Mouse (Mus musculus): Measurements from ENCODE around the gene H2-Ob.

H2-Ob gene

DNA sequence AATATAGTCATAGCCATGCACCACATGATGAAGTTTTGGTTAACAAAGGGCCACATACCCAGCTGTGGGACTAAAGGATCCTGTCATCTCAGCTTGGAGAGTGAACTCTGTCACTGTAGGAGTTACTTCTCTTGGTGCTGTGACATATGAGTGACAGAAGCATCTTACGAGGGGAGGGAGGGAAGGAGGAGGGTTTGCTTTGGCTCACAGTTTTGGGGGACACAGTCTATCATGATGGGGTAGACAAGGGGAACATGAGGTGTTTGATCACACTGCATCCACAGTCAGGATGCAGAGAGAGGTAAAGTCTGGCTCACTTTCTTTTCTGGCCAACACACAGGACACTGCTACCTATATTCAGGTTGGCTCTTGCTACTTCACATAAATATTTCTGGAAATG, 43.1 kb downstream of the H2-Ob start:
- no peak for DNase-seq (ENCODE audit: extremely low read depth, low read depth, low spot score)

DNA sequence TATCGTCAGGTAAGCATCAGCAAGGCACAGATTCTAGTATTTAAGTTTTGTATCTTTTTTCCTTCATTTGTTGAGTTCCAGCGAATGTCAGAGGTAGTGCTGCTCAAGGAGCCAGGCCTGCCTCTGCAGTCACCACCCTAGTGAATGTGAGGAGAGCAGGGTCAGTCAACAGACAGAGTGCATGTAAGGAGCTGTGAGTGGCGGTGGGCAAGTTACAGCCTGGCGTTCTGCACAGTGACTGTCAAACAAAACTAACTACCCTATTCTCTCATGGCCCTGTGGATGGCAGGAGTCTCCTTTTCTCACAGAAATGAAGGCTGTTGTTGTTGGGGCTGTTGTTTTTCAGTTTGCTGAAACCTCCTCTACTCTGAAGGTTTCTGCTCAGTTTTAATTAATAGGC, 46.7 kb downstream of the H2-Ob start:
- DNase-seq (ENCODE audit: extremely low read depth, low read depth, low spot score), result no peak

DNA sequence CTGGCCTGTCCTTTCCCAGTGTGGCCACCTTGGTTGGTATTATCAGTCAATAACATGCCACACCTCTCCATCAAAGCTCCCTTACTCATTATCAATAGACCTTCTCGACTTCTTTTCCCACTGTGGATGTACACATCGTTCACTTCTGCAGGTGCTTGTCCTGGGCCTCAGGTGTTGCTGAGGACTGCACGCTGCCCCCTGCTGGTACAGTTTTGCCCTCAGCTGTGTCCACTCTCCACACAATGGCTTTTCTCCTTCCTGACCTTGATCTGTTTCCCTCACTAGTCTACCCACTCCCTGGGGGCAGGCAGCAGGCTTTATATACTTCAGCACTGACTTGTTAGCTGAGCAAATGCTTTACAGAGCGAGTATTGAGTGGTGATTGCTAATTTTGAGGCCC, 47.1 kb downstream of the H2-Ob start:
- DNase-seq (ENCODE audit: extremely low read depth, low read depth, low spot score), result no peak

DNA sequence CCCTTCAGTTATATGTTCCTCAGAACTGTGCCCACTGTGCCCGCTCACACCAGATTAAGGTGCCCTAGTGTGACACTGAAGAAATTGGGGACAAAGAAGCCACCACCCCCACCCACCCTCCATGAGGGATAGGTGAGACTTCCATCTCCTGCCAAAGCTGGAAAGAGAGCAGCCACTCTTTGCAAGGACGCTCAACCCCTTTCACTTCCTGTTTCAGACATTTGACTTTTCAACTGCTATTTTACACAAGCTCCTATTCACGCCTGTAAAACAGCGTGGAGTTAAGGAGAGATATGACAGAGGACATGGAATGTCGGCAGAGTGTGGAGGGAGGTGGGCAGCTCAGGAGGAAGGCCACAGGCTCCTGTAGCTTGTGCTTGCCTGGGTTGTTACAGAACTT, 47.8 kb downstream of the H2-Ob start:
- no peak for DNase-seq (ENCODE audit: extremely low read depth, low read depth, low spot score)

DNA sequence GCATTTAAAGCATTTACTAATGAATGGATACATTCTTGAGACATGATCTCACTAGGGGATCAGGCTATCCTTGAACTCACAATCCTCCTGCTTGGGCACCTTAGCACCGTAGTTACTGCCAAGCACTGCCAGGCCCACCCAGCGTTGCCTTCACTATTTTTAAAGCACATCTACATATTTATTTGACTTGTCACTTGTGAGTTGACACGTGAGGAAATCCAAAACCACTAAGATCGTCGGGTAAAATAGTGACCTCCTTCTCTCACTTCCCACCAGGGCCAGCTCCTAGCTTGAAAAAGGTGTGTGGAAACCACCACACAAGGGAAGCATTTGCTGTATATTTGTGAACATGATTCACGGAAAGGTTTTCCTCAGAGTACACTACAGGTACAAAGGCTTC, 48.3 kb downstream of the H2-Ob start:
- no peak for DNase-seq (ENCODE audit: extremely low read depth, low read depth, low spot score)

DNA sequence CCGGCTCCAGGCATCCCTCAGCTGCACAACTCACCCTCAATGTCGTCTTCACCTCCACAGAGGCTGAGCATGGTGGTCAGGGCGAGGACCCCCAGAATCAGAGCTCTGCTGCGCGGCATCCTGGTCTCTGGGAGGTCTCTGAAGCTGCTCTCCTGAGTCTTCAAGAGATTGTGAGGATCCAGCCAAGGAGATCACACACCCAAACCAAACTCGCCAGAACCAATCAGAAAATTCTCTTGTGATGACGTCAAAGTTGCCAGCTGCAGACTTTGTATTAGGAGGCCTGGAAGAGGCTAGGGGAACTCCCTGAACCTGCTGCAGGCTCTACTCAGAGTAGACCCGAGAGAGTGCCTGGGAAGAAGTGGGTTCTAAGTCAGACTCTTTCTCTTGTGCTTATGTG, 48.9 kb downstream of the H2-Ob start, which contains the start of gene H2-Aa:
Gene H2-Aa (minus strand): TSS at position 176 of the 400 bp plus-strand sequence.
- no peak for DNase-seq (ENCODE audit: extremely low read depth, low read depth, low spot score)

DNA sequence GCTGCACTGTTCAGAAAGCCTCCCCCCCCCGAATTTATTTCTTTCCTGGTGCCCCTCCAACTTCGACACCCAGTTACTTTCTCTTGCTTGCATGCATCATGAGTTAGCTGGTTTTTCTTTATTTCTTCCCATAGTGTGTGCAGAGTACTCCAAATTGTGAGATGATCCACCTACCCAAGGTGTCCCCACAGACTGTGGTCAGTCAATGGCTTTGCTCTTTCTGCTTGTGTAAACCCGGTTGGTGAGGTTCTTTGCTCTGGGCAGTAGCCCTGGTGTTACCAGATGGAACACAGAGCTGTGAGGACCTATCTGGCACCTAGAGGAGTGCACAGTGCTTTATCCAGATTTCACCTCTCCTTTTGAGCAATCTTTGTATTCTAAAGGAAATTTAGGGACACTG, 49.4 kb downstream of the H2-Ob start:
- DNase-seq (ENCODE audit: extremely low read depth, low read depth, low spot score), result no peak

DNA sequence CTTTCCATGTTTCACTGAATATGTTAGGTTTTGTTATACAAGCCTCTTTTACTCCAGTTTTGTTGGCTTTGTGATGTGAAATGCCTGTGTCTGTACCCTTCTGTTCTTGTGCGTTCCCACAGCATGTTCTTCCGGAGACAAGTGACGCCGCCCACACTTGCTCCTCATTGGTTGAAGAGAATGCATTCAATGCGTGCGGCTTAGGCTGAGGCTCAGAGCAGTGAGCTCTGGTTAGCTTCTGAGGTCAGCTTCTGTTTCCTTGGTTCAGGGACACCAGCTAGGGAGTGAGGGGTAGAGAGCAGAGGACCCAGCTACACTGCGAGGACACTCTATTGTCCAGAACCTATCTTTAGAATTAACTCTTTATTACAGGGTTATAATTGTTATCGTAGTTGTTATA, 52.9 kb downstream of the H2-Ob start:
- no peak for DNase-seq (ENCODE audit: extremely low read depth, low read depth, low spot score)

DNA sequence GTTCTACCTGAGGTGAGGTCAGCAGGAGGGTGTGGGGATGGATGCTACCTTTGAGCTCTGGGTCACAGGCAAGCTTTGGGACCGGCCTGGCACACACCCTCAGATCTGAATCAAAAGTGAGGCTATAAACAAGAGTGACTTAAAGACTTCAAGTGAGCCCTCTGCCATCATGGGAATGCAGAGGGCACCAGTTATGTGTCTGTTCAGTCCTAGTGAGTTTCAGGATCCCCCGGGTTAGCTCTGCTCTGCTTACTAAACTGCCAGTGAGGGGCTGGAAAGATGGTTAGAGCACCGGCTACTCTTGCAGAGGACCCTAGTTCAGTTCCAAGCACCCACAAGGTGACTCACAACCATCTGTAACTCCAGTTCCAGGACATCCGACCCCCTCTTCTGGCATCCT, 53.9 kb downstream of the H2-Ob start:
- no peak for DNase-seq (ENCODE audit: extremely low read depth, low read depth, low spot score)

DNA sequence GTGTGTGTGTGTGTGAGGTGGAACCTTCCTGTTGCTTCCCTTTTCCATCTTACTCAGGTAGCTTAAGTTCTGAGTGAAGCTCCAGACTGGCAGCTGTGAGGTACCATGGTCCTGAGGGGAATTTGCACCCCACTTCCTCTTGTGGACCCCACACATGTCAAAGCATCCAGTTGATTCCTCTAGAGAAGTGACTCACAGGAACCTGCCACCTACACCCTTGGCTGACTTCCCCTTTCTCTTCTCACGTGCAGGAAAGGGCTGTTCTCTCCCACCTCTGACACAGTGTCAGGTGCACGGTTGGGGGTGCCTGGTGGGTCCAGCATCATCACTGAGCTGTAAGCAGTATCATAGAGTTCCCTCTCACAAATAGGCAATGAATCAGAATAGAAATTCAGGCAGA, 54.8 kb downstream of the H2-Ob start:
- no peak for DNase-seq (ENCODE audit: extremely low read depth, low read depth, low spot score)

DNA sequence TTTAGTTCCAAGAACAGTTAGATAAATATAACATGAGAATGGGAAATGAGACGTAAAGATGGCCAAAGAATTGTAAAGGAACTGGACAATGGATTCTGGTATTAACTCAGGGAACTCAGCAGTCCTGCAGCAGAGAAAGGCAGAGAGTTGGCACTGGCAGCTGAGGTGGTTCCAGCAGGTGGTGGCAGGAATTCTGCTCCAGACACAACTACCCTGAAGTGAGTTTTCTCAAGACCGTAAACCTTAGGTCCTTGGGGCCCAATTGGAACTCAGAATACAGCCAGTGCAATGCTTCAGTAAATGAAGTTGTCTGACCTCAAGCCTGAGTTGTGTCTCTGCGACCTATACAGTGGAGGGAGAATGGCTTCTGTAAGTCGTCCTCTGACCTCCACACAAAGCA, 55.5 kb downstream of the H2-Ob start:
- no peak for DNase-seq (ENCODE audit: extremely low read depth, low read depth, low spot score)

DNA sequence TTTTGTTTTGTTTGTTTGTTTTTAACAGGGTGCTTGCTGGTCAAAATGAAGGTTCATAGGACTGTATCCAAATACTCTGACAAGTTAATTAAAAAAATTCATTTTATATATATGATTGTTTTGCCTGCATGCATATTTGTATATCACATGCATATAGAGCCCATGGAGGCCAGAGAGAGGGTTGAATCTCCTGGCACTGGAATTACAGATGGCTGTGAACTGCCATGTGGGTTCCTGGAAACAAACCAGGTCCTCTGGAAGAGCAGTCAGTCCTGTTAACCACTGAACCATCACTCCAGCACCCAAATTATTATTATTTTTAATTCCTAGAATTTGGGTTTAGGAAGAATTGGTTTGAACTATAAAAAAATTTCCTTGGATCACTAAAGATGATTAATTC, 56.6 kb downstream of the H2-Ob start:
- no peak for DNase-seq (ENCODE audit: extremely low read depth, low read depth, low spot score)

DNA sequence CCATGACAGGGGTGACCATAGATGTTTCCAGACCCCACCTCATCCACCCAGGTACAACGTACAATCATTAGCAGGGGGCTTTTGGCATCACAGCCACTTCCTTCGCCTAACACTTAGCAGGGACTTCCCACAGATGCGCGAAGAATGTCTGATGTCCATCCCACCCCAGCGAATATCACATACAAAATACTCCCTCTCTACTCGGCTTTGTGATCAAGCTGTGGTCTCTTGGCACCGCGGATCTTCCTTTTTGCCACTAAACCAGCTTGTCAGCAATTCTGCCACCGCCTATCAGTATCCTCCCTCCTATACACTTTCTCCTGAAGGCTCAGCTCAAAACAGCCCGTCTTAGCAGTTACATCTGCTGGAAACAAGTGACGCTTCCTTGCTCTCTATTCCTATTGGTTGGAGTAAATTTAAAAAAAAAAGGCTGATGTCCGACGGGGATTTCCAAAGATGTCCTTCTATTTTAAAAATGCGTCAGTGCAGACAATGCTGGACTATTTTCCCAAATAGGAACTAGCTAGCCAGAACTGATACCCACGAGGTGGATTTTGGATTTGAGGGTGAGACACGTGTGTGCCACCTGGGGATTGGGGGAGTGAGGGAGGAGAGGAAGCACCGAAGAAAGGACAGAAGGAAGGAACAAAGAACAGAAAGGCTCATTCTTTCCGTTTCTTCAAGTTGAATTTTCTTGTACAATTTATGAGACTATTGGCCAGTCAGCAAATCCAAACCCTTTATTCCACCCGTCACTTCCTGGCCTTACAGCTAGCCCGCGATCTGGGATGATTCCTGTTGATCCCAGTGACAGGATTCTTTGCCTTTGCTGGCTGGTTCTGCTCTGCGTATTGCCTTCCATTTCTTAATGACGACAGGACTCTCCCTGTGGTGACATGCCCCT, 57.4 kb downstream of the H2-Ob start:
- DNase-seq (ENCODE audit: extremely low read depth, low read depth, low spot score), result no peak

DNA sequence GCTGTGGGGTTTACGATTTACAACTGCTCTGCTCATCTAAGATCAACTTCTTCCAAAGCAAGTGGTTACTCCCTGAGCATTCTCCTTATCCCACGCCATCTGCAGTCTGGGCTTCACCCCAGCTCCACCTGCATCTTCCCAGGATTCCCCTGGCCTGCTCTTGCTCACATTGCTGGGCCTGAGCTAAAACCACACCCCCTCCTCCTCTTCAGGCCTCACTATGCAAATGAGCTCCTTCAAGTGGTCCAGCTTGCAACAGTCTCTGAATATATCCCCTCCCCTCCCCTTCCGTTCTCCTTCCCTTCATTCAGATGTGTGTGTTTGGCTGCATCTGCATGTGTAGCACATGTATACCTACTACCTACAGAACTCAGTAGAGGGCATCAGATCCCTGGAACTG, 60.7 kb downstream of the H2-Ob start:
- no peak for DNase-seq (ENCODE audit: extremely low read depth, low read depth, low spot score)

DNA sequence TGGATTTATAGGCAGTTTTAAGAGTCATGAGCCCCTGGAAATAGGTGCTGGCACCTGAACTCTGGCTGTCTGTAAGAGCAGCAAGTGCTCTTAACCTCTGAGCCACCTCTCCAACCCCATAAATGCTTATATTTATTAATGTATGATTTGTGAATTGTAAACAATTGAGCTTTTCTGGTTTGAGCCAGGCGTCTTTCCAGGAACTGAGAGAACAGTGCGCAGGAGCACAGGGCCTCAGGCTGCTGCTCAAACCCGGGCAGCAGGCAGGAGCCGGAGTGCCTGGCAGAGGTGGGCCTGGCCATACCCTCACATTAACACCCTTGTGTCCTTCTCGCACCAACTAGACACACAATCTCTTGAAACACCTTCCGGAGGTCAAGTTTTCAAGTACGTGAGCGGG, 61.4 kb downstream of the H2-Ob start:
- DNase-seq (ENCODE audit: extremely low read depth, low read depth, low spot score), result no peak

DNA sequence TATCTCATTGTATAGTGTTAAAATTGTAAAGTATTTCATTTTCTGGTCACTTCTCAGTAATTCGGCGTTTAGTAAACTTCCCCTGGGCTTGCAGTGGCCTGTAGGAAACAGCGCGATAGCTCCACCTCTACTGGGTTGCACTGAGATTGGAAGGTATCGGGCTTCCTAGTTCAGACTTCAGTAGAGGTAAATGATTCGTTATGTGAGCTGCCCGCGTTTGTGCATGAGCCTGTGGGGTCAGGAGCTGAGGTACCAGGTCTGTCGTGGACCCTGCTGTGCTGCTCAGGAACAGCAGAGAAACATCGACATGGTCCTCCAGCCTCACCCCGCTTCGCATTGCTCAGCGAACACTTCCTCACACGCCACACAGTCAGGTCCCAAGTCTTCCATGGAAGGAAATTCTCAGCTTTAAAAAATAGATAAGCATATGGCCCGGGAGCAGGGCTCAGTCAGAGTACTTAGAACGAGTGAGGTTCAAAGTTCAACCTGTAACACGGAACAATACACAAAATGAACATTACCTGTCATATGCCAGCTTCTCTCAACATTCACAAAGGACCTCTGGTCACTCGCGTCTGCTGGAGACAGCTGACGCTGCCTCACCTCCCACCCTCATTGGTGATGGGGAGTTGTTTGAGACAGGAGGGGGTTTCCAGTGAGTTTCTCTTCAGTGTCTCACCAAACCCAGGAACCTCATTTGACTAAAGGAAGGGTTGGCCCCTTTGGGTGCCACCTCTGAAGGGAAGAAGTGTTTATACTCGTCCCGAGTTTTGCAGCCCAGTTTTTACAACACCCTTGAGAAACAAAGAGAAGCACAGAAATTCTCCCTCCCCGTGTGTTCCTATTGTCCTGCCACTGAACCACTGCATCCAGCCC, 62.2 kb downstream of the H2-Ob start:
- DNase-seq (ENCODE audit: extremely low read depth, low read depth, low spot score), result no peak

DNA sequence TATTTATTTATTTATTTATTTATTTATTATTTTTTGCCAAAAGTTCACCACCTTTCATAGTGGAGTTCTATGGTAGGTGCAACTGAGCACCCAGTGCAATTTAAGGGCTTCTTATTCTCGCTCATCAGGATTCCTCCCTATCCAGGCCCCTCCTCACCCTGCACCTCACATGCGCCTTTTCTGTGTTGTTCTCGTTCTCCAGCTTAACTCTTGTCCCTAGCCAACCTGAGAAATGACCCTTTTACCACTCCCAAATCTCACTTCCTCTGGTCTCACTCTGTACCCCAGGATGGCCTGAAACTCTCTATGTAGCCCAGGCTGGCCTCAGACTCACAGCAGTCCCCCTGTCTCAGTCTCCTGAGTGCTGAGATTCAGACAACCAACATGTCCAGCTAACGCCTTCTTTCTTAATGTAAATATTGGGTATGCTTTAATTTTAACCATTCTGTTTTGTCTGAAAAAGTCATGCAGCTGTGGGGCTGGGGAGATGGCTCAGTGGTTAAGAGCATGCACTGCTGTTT, 63.0 kb downstream of the H2-Ob start:
- DNase-seq (ENCODE audit: extremely low read depth, low read depth, low spot score), result no peak

DNA sequence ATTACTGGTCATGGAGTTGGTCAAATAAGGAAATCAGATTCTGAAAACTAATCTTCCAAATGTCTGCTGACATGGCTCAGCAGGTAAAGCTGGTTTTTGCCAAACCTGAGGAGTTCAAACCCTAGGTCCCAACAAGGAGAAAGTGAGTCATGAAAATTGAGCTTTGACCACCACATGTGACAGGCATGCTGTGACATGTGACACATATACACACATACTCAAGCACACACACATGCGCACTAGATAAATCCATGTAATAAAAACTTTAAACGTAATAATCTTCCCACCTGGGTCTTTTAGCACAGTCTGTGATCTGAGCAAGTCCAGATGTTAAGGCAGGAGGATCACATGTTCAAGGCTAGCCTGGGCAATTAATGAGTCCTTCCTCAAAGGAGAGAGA, 65.1 kb downstream of the H2-Ob start:
- no peak for DNase-seq (ENCODE audit: extremely low read depth, low read depth, low spot score)
